Mouse (Mus musculus) thymus, postnatal 4 days (tissue): ENCODE data around the gene 2410002F23Rik.
"Not testable (repeated sequence)": the region's sequence is repeated elsewhere in the genome, so short reads cannot be mapped to it uniquely, and the experiment has no call there.

ENCODE experiments used
- DNase-seq: peaks from one replicate; pipeline ENCODE4 v3.0.0; 2021

2410002F23Rik gene

GRCm38 (mm10) chr7:44246055-44246983 lies at the start of gene 2410002F23Rik, which contains the start of gene 1700028J19Rik:
Gene 2410002F23Rik, plus strand, starts transcription at chr7:44246722.
Gene 1700028J19Rik, minus strand, starts transcription at chr7:44246695.
- peak; percentile 96 for DNase-seq

GRCm38 (mm10) chr7:44197891-44198290 lies 48.6 kb upstream of the 2410002F23Rik start, which contains the start of gene Klk1b3:
Gene Klk1b3, plus strand, starts transcription at chr7:44198191.
- no peak for DNase-seq

- DNase-seq, result not testable (repeated sequence)
Measured at GRCm38 (mm10) chr7:44207135-44207534, 39.4 kb upstream of the 2410002F23Rik start, which contains the start of gene Klk1b4. Gene Klk1b4, plus strand, starts transcription at chr7:44207435.

- DNase-seq, result no peak
Measured at GRCm38 (mm10) chr7:44208307-44208706, 38.2 kb upstream of the 2410002F23Rik start.

GRCm38 (mm10) chr7:44215645-44216044 lies 30.9 kb upstream of the 2410002F23Rik start, which contains the start of gene Klk1b5:
Gene Klk1b5, plus strand, starts transcription at chr7:44215945.
- DNase-seq, result no peak

- not testable (repeated sequence) for DNase-seq
Measured at GRCm38 (mm10) chr7:44221601-44222000, 24.9 kb upstream of the 2410002F23Rik start.

GRCm38 (mm10) chr7:44222335-44222734 lies 24.2 kb upstream of the 2410002F23Rik start:
- DNase-seq, result not testable (repeated sequence)

- no peak for DNase-seq
Measured at GRCm38 (mm10) chr7:44225076-44225475, 21.4 kb upstream of the 2410002F23Rik start, which contains the start of gene Klk1. Gene Klk1, plus strand, starts transcription at chr7:44225360.

GRCm38 (mm10) chr7:44235909-44236308 lies 10.6 kb upstream of the 2410002F23Rik start, which contains the start of gene Gm36864:
Gene Gm36864, plus strand, starts transcription at chr7:44236177.
- no peak for DNase-seq

- DNase-seq, result no peak
Measured at GRCm38 (mm10) chr7:44239913-44240312, 6.6 kb upstream of the 2410002F23Rik start.

- no peak for DNase-seq
Measured at GRCm38 (mm10) chr7:44240712-44241111, 5.8 kb upstream of the 2410002F23Rik start.

- DNase-seq, result no peak
Measured at GRCm38 (mm10) chr7:44241163-44241562, 5.4 kb upstream of the 2410002F23Rik start.

GRCm38 (mm10) chr7:44244080-44244479 lies 2.4 kb upstream of the 2410002F23Rik start:
- no peak for DNase-seq

- no peak for DNase-seq
Measured at GRCm38 (mm10) chr7:44246984-44247470, 505 bp downstream of the 2410002F23Rik start.

GRCm38 (mm10) chr7:44247971-44248370 lies 1.4 kb downstream of the 2410002F23Rik start:
- no peak for DNase-seq

GRCm38 (mm10) chr7:44249248-44249647 lies 2.7 kb downstream of the 2410002F23Rik start:
- no peak for DNase-seq

GRCm38 (mm10) chr7:44250732-44251275 lies 4.3 kb downstream of the 2410002F23Rik start:
- DNase-seq, result not testable (repeated sequence)

- DNase-seq, result no peak
Measured at GRCm38 (mm10) chr7:44253023-44253616, 6.6 kb downstream of the 2410002F23Rik start.

- no peak for DNase-seq
Measured at GRCm38 (mm10) chr7:44254930-44255329, 8.4 kb downstream of the 2410002F23Rik start.

GRCm38 (mm10) chr7:44257278-44257677 lies 10.8 kb downstream of the 2410002F23Rik start, which contains the start of gene Acp4:
Gene Acp4, minus strand, starts transcription at chr7:44257378.
- DNase-seq, result no peak

GRCm38 (mm10) chr7:44260410-44260809 lies 13.9 kb downstream of the 2410002F23Rik start:
- DNase-seq, result no peak

- no peak for DNase-seq
Measured at GRCm38 (mm10) chr7:44261147-44261546, 14.6 kb downstream of the 2410002F23Rik start, which contains the start of gene Gm15517. Gene Gm15517, plus strand, starts transcription at chr7:44261447.
